Mouse (Mus musculus) kidney, adult 2 months (tissue): ENCODE measurements at regions not wholly inside any gene's neighbourhood (a gene's known extent, or its start where the extent isn't known, plus 50 kb on each side); places are given as distances from the start of the nearest gene placed in this dataset.

ENCODE experiments used
- CTCF ChIP-seq: fragments of 200-500 bp; conservative IDR thresholded peaks from 2 replicates; pipeline ENCODE4 v1.5.1; 2011; ENCODE audit warnings: low read depth, mild to moderate bottlenecking, control low read depth, low read length, moderate library complexity, mixed read lengths; ENCODE audit not compliant: insufficient read depth, insufficient read length
- POLR2A ChIP-seq: fragments of 200-500 bp; IDR thresholded peaks from one replicate; pipeline ENCODE4 v1.6.1; 2011; ENCODE audit warnings: low read depth, low read length, control low read depth

DNA sequence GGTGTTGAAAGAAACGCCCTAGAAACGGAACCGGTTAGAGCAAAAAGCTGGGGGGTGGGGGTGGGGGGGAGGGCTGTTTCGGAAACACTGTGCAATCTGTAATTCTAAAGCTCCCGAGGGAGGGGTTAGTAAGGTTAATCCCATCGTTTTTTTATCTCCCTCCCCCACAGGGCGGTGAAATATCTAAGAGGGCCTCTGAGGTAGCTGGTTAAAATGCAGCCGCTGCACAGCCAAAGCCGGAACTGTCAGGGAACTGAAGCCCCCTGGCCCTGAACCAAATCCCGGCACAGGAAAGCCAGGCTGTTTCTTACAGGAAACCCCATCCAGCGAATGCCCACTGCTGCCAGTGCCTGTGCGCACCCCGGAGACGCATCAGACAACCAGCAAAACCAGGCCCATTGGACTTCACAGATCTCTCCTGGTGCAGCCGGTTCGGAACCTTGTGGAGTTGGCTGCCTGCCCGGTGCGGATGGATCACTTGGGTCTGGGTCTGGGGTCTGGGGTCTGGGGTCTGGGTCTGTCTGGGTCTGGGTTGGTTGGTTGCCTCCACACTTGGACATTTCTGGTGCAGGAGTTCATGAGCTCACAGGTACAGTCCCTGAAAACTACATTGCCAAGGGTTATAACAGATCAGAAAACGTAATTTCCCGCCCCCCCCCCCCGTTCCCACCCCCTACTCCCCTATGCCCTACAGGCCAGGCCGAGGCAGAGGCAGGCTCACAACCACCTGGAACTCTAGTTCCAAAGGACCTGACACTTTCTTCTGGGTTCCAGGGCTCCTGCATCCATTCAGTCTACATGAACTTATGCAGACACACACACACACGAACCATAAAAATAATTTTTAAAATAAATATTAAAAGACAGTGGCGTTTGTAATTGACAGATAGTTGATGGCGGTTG lies 272.7 kb downstream of the Gxylt1 start:
- TF ChIP-seq CTCF (no peak), POLR2A (no peak)
